Mouse (Mus musculus): ENCODE data around the gene Acap1.

Acap1 gene

DNA sequence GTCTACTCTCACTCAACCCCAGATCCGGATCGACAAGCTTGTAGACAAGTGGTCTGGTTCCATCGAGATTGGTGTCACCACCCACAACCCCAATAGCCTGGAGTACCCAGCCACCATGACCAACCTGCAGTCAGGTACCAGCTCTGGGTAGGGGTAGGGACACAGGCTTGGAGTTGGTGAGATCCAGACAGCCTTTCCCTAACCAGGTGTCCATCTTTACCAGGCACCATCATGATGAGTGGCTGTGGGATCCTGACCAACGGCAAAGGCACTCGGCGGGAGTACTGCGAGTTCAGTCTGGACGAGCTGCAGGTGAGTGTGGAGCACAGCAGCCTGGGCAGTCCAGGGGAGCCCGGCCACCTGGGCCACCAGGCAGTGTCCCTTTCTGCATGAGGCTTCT, 9.0 kb upstream of the Acap1 start:
- no peak for DNase-seq (ENCODE audit: low spot score in 2 of 2)

DNA sequence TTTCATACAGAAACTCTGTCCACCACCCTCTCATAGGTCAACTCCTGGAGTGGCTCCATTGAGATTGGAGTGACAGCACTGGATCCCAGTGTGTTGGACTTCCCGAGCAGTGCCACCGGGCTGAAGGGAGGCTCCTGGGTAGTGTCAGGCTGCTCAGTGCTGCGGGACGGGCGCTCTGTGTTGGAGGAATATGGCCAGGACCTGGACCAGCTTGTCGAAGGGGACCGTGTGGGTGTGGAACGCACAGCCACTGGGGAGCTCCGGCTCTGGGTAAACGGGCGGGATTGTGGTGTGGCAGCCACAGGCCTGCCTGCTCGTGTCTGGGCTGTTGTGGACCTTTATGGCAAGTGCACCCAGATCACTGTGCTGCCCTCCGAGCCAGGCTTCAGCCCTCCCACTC, 7.6 kb upstream of the Acap1 start:
- no peak for DNase-seq (ENCODE audit: low spot score in 2 of 2)

DNA sequence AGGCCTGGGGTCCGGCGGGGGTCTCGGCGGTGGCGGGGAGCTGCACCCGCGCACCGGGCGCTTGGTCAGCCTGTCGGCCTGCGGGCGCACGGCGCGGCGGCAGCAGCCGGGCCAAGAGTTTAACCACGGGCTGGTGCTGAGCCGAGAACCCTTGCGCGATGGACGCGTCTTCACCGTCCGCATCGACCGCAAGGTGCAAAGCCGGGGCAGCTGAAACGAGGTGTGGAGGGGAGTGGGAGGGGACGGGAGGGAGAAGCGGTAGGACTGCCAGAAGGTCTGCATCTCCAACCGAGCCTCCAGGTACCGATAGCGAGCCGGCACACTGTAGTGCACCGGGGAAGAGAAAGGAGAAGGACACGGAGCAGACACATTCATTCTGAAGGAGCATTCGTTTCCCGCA, 6.7 kb upstream of the Acap1 start:
- DNase-seq (ENCODE audit: low spot score in 2 of 2) = no peak

DNA sequence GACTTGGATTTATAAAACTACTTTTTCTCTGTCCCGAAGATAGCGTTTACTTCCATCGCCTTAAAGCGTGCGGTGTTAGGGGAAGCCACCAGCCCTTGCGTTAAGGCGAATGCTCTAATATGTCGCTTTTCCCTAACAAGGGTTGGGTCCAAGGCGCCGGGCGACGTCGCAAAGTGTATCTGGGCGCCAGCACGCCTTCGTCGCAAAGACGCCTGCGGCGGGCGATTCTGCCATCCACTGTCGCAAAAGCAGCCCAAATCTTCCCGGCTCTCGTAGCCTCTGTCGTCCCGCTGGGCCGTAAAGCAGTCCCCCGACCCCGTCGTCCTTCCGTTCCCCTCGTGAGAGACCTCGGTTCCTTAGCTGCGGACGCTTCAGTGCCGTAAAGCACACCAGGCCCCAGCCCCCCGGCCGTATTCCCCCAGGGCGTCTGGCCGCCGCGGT, 6.1 kb upstream of the Acap1 start:
- DNase-seq (ENCODE audit: low spot score in 2 of 2) = peak; percentile 94

DNA sequence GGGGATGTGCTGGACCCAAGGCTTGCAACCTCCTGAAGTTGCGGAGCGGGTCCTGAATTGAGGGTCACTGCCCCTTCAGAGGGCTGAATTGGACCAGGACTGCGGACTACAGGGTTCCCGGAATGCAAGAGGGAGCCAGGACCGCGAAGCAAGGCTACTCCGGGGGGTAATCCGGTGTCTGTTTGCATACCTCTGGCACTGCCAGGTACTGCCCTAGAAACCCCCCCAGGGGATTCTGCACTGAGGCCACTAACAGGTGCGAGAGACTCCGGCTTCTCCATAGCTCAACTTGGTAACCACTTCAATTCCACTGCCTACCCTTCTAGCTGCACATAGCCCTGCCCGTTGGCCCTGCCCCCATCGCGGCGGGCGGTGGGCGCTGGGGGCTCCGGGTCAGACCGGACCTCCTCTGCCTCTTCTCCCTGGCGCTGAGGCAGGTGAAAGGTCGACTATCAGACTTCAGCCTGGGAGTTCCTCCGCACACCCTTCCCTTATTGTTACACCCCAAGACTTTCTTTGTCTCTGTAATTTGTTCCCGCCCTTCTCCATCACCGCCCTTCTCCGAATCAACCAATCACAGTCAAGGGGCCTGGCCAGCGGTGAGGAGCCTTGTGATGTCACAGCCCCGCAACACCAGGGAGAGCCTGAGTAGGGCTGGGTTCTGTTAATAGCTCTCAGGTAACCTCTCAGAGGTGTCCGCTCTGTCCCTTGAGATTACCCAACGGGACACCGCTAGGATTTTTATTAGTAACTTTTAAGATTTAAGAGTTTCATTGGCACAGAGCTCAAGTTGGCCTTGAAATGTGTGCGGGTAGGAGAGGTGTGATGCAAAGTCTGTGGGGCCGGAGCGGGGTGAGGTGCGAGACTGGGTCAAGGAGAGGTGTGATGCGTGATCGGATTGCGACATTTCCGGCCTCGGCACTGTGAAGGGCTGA, 5.4 kb upstream of the Acap1 start, which contains the start of the genes 2810408A11Rik and Neurl4:
Gene 2810408A11Rik (minus strand): TSS at position 517 of the 935 bp plus-strand sequence.
Gene Neurl4 (plus strand): TSS at position 602 of the 935 bp plus-strand sequence.
- peak; percentile 69 to 76 for DNase-seq (ENCODE audit: low spot score in 2 of 2)

DNA sequence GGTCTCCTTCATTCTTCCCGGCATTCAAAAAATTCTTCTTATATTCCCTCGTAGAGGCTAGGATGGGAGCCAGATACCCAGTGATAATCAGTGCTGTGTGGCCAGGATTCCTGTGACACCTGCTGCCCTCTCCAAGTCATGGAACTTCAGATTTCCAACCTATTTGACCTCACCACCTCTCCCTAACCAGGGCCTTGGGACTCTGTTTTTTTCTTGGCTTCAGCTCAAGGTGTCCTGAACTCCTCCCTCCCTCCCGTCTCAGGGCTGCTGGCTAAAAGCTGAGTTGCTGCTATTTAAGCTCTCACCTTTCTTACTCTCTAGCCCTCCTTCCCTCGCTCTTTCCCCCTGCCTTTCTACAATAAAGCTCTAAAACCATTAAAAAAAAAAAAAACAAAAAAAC, 4.5 kb upstream of the Acap1 start:
- no peak for DNase-seq (ENCODE audit: low spot score in 2 of 2)

DNA sequence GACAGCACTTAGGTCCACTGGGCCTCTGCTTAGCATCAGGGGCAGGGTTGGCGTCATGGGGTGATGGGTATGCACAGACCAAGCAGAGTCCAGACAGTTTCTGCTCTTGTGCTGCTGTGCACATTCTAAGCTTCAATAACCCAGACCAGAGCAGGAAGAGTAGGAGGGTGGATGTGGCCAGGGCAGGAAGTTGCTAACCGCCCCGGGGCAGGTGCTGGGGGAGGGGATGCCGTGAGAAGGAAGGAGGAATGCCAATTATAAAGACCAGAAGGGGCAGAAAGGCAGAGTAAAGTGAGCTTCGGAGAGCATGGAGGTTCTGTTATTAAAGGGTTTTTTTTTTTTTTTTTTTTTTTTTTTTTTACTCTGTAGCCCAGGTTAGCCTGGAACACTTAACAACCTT, 668 bp downstream of the Acap1 start:
- DNase-seq (ENCODE audit: low spot score in 2 of 2) = no peak

DNA sequence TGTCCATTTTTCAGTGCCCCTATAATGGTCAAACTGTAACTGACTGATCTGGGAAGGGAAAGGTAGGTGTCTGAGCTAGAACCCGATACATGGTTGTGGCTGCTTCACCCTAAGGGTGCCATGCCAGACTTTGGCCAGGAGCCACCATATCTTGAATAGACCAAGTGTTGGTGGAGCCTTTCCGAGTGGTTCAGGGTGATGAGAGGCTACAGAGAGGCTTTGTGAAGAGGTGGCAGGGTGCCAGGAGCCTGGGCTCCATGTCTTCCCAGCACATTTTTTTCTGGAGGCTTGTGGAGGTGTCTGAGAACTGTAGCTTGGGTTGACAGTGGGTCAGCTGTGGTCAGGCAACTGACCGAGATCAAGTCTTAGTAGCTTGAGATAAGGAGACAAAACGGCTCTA, 3.9 kb downstream of the Acap1 start:
- no peak for DNase-seq (ENCODE audit: low spot score in 2 of 2)

DNA sequence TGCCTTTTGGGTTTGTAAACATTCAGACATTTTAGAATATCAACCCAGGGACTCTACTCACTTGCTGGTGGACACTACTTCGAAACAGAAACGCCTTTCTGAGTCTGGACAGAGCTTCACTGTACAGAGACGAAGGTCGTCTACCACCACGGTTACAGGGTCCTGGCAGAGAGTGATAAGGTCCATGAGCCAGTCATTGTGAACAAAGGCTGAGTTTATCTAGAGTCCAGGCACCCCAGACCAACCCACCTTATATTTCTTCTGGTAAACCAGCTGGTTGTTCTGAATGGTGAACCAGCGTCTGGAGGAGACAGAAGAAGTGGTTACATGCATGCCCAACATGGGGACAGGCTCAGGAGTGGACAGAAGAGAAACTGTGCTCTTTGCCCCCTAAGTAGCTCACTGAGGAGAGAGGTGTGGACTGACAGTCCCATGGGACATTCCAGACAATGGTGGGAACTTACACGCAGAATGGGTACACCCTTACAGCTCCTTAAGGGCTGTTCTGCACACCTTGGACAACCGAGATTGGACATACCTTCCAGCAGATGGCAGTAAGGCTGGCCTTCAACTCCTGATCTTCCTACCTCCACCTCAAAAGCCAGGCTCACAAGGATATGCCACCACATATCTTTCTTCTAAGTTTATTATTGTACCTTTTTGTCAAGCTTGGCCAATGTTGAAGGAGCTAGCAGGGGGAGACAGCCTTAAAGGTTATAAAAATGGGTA, 8.3 kb downstream of the Acap1 start:
- no peak for DNase-seq (ENCODE audit: low spot score in 2 of 2)

DNA sequence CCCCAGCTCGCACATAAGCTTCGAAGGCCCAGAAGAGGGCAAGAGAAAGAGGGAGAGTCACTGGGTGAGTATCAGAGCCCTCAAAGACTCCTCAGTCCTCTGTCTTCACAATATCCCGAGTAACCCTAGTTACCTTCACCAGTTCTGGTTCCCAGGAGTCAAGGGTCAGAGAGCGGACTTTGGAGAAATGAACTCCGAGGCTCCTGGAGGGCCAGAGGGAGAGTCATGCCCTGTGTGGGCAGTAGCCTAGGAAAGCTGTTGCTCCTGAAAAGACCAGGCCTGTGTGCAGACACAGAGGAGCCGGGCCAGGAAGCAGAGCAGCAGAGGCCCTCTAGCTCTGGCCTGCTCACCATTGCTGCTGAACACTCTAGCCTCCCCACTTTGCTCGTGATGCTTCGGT, 10.7 kb downstream of the Acap1 start:
- DNase-seq (ENCODE audit: low spot score in 2 of 2) = no peak

DNA sequence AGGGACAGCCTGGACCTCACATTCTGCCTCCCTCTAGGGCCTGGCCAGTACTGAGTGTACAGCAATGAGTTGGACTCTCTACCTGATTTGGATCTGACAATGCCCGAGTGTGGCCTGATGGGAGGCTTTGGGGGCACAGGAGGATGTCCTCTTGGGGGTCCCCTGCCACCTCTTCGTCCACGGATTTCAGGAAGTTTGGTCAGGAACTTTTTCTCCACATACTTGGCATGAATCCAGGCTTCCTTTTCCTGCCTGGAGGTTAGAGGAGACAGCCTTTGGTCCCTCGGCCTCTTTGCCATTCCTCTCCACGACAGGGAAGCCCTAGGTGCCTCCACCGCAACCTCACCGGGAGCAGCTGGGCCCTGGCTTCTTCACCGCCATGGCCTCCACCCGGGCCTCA, 11.1 kb downstream of the Acap1 start:
- no peak for DNase-seq (ENCODE audit: low spot score in 2 of 2)

DNA sequence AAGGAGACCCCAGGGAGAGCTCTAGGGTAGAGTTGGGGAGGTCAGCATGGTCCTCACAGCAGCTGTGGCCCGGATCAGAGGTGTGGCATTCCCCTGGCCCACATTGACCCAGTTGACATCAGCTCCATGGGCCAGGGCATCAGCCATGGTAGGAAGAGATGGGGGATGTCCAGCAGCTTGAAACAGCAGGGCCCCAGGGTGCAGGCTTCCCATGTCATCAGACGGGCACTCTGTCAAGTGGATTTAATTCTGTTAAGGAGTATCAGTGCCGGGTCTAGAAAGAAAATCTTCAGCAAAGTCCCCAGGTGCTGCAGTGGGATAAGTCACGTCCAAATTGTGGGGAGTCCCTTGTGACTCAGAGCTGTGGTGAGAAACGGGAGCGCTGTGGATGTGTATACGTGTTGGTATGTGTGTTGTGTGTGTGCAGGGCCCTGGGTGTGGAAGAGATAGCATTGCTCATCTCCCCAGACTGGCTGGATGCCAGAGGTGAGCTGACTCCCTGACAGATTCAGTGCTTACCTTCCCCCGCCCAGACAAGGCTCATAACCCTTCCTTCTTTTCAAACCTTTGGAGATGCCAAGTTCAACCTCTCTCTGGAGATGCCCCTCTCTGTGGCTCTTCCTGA, 11.7 kb downstream of the Acap1 start:
- DNase-seq (ENCODE audit: low spot score in 2 of 2) = no peak

DNA sequence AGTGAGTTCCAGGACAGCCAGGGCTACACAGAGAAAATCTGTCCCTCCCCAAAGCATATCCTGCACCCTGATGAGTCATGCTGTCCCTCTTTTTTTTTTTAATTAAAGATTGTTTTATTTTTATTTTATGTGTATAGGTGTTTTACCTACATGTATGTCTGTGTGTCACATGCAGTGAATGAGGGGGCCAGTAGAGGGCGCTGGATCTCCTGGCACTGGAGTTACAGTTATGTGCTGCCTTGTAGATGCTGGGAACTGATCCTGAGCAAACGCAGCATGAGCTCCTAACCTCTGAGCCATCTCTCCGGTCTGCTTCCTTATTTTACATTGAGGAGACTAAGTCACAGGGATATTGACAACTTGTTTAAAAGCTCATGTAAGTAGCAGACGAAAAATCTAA, 12.3 kb downstream of the Acap1 start:
- DNase-seq (ENCODE audit: low spot score in 2 of 2) = no peak

DNA sequence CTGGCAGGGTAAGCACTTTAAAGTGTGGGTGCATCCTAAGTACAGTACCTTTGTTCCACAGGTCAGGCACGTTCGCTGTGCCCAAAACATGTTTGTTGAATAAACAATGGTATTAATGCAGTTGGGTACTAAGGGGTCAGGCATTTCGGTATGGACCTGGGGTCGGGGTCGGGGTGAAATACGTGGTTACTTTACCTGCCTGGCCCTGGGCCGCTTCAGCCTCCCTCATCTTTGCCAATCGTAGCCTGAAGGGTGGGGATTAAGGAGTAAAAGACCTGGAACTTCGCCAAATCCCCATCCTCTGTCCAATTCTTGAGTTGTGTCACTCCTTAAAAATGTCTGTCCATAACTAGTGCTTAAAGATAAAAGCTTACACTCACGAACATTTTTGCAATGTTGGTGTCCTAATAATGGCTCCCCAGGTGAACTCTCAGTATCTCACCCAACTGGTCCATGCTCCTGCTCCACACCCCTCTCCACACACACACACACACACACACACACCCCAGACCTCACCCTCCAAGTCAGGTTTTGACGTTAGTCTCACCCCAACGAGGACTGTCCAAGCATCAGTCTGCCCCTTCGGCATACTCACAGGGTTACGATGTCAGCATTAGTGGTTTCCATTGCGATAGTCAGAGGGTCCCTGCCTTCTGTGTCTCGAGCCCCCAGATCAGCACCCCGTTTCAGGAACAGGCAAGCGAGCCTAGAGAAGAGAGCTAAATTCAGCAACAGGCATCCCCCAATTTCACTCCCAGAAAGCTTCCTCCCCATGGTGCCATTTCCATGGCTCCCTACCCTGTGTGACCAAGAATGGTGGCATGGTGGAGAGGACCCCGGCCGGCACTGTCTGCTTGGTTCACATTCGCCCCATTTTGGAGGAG, 13.3 kb downstream of the Acap1 start:
- no peak for DNase-seq (ENCODE audit: low spot score in 2 of 2)

DNA sequence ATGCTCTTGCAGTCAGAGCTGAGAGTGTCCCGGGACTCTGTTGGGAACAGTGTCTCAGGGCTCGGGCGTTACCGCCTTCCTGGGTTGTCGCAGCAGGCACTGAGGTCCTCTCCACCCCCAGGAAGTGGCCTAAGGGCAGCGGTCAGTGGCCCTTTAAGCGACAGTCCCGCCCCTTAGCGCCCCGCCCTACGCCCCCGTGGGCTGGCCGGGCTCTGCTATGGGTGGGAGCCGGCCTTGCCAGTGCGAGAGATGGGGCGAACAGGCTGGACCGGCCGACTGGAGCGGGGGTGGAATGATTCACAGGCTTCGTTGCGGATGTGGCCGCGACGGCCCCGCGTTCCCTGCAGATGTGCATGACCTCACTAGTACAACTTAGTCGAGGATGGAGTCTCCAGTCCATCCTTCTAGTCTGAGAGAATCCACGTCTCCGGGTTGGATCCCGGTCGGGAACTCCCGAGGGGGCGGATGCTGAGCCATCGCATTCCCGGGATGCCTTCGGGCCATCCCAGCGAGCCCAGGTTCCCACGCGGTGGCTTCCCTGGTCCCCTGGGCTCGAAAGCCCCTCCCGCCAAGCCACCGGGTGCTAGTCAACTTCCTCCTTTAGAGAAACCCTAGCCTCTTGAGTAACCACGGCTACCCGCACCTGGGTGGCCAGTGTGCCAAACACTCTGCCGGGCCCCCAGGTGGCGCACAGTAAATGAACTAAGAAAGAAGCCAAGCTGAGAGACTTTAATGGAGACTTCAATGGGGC, 14.3 kb downstream of the Acap1 start, which contains the start of gene Kctd11:
Gene Kctd11 (minus strand): TSS at position 554 of the 751 bp plus-strand sequence.
- peak; percentile 22 to 52 for DNase-seq (ENCODE audit: low spot score in 2 of 2)

DNA sequence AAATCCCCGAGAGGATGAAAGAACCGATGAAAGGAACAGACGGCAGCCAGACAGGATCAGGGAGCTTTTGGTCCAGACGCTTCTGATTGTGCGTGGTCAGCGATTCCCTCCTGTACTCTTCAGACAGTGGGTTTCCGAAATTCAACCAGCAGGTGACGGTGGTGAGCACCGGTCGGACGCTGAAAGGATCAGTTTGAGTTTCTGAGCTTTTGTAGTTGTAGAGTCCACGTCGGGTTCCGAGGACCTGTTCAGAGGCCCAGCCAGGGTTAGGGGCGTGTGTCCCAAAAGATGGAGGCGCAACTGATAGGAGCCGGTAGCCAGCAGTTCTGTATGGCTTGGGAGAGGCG, 14.9 kb downstream of the Acap1 start:
- DNase-seq (ENCODE audit: low spot score in 2 of 2) = peak in 1 of 2 experiments; percentile 26

DNA sequence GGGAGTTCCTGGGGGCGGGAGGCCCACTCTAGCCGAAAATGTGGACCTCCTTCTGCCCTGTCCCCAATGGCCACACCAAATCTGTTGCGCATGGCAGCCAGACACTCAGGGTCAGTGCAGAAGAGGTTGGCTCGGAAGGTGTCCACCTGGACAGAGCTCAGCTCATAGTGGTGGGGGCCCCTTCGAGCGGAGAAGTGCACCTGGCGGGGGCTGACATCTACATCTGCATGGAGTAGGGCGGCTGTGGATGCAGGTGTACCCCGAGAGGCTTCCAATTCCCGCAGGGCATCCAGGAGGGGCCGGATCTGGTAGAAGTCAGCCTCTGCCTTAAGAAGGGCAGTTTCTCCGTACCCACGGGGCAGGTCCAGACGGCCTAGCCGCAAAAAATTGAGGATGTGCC, 15.6 kb downstream of the Acap1 start:
- DNase-seq (ENCODE audit: low spot score in 2 of 2) = no peak

DNA sequence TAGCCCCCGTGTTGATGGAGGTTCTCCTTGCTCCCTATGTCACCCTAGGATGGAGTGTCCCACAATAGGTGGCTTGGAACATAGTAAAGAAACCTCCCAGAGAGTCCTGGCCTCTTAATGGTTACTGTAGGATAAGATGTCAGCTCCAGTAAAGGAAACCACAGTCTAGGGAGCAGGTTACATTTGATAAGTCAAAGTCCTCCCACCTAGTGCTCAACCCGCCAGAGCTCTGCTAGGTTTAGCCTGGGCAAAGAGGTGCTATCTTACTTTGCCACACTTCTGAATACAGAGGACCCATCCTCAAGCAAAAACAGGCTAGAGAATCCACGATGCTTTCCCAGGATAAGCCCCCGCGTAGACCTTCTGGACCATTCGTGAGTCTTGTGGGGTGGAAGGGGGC, 16.4 kb downstream of the Acap1 start:
- no peak for DNase-seq (ENCODE audit: low spot score in 2 of 2)

DNA sequence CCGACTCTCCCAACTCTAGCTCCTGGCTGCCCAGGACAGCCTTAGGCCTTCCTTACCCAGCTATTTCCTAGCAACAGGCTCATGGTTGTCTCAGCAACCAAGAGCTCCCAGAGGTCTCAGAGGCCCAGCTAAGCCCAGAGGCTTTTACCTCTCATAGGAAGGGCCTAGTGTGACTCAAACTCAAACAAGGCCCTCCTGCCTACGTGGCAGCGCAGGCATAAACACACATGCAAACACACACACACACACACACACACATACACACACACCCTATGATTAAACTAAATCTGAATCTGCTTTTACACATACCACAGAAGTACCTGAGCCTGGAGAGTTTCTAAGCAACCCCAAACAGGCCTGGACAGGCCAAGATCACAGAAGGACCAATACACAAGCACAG, 16.9 kb downstream of the Acap1 start:
- no peak for DNase-seq (ENCODE audit: low spot score in 2 of 2)

DNA sequence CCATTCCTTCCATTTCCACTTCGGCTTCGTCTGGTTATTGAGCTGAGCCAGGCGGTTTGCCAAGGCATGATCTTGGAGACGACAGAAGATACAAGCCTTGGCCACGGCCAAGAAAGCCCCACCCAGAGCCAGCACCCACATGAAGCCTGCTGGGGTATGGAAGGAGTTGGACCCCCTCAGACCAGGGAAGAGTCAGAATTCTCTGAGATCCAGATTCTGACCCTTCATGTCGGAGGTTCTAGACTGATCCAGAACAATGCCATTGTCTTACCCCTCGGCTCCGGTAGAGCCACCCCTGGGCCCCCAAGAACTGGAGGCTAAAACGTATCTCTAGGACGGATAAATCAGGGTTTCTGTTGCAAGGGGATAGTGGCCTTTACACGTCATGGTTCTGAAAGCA, 17.5 kb downstream of the Acap1 start, which contains the start of gene Tmem95:
Gene Tmem95 (minus strand): TSS at position 141 of the 400 bp plus-strand sequence.
- DNase-seq (ENCODE audit: low spot score in 2 of 2) = no peak

DNA sequence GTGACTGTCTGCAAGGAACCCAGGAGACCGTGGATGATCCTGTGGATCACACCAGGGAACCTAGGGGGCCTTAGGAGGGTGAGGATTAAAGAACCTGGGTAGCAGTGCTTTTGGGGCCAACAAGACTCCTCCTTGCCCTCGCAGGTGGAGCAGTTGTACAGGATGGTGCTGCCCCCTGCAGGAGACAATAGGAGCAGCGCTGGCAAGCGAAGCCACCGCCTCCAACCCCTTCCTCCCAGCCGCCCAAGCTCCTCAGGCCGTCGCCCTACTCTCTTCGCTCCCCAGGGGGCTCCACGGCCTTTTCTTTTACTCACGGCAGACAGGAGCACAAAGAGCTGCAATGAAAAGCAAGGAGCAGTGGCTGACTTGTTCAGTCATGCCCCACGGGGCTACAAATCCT, 18.5 kb downstream of the Acap1 start:
- peak; percentile 51 to 72 for DNase-seq (ENCODE audit: low spot score in 2 of 2)

All from frontal cortex, postnatal 25 days (tissue).